Mouse (Mus musculus) mature B cell (primary cell): Measurements from ENCODE around the gene Sash1.
"Not testable (repeated sequence)": the region's sequence is repeated elsewhere in the genome, so short reads cannot be mapped to it uniquely, and the experiment has no call there.

Experiments
- in situ Hi-C: fragments of 300-500 bp; cut with MboI; formaldehyde crosslinking; loops from 2 replicates; pipeline ENCODE4 v1.14.3; 2019

Sash1 gene

GRCm38 (mm10) chr10:8756604-8757354 lies 129.1 kb downstream of the Sash1 start:
- in situ Hi-C loops = no loop called here

- in situ Hi-C loops = no loop called here
Observed at GRCm38 (mm10) chr10:8753377-8753776, 132.5 kb downstream of the Sash1 start.

- in situ Hi-C loops = no loop called here
Observed at GRCm38 (mm10) chr10:8752436-8752835, 133.4 kb downstream of the Sash1 start.

- in situ Hi-C loops = no loop called here
Observed at GRCm38 (mm10) chr10:8749537-8749936, 136.3 kb downstream of the Sash1 start.

GRCm38 (mm10) chr10:8747450-8748212 lies 138.2 kb downstream of the Sash1 start:
- in situ Hi-C loops = no loop called here

- in situ Hi-C loops = no loop called here
Observed at GRCm38 (mm10) chr10:8746082-8746696, 139.7 kb downstream of the Sash1 start.

- in situ Hi-C loops = no loop called here
Observed at GRCm38 (mm10) chr10:8742872-8743271, 143.0 kb downstream of the Sash1 start.

GRCm38 (mm10) chr10:8741505-8741904 lies 144.4 kb downstream of the Sash1 start:
- in situ Hi-C loops = no loop called here

- in situ Hi-C loops = no loop called here
Observed at GRCm38 (mm10) chr10:8740797-8741196, 145.1 kb downstream of the Sash1 start.

- in situ Hi-C loops = no loop called here
Observed at GRCm38 (mm10) chr10:8729387-8730337, 156.2 kb downstream of the Sash1 start.

- in situ Hi-C loops = loop anchor here (25.0 kb wide), 1 partner anchor 832 kb away; no protein-coding TSS in a partner anchor
Observed at GRCm38 (mm10) chr10:8719345-8719744, 166.5 kb downstream of the Sash1 start.

- in situ Hi-C loops = loop anchor here (25.0 kb wide), 1 partner anchor 832 kb away; no protein-coding TSS in a partner anchor
Observed at GRCm38 (mm10) chr10:8718831-8719230, 167.0 kb downstream of the Sash1 start.

- in situ Hi-C loops = loop anchor here (25.0 kb wide), 1 partner anchor 830 kb away; no protein-coding TSS in a partner anchor
Observed at GRCm38 (mm10) chr10:8717171-8717570, 168.7 kb downstream of the Sash1 start.

- in situ Hi-C loops = loop anchor here (25.0 kb wide), 1 partner anchor 828 kb away; no protein-coding TSS in a partner anchor
Observed at GRCm38 (mm10) chr10:8715679-8716284, 170.1 kb downstream of the Sash1 start.

- in situ Hi-C loops = not testable (repeated sequence)
Observed at GRCm38 (mm10) chr10:8696636-8697035, 189.2 kb downstream of the Sash1 start.

- in situ Hi-C loops = no loop called here
Observed at GRCm38 (mm10) chr10:8693996-8694500, 191.8 kb downstream of the Sash1 start.

GRCm38 (mm10) chr10:8693561-8693960 lies 192.3 kb downstream of the Sash1 start:
- in situ Hi-C loops = no loop called here

- in situ Hi-C loops = no loop called here
Observed at GRCm38 (mm10) chr10:8692531-8692930, 193.3 kb downstream of the Sash1 start.

GRCm38 (mm10) chr10:8686219-8686618 lies 199.7 kb downstream of the Sash1 start:
- in situ Hi-C loops = no loop called here

- in situ Hi-C loops = no loop called here
Observed at GRCm38 (mm10) chr10:8685269-8685668, 200.6 kb downstream of the Sash1 start.

- in situ Hi-C loops = no loop called here
Observed at GRCm38 (mm10) chr10:8682900-8683299, 203.0 kb downstream of the Sash1 start.
